Mouse (Mus musculus) liver, embryonic 13.5 days (tissue): ENCODE data around the gene Nabp2. TPM values are rescaled to one million over a fixed set of nuclear protein-coding genes. Genes with fewer than 3 reads are reported as not detected.

ENCODE experiments used
- ATAC-seq: fragments of 200-750 bp; cut with Nextera tagmentation; 2 replicates; pipeline ENCODE4 v1.8.0; 2017; ENCODE audit warnings: low read depth, mild to moderate bottlenecking, moderate number of reproducible peaks, moderate library complexity
- DNase-seq: peaks from one replicate; pipeline ENCODE4 v3.0.0; 2022
- H3K27ac ChIP-seq: fragments of 300-500 bp; sonication (generic); 2 replicates; pipeline ENCODE4 v1.5.1; 2015; ENCODE audit warnings: moderate library complexity, mild to moderate bottlenecking, inconsistent platforms
- H3K27me3 ChIP-seq: fragments of 300-500 bp; sonication (generic); 2 replicates; pipeline ENCODE4 v1.6.1; 2015; ENCODE audit warnings: mild to moderate bottlenecking, inconsistent platforms
- H3K36me3 ChIP-seq: fragments of 300-500 bp; sonication (generic); 2 replicates; pipeline ENCODE4 v1.6.1; 2015; ENCODE audit warnings: mild to moderate bottlenecking, inconsistent platforms
- H3K4me1 ChIP-seq: fragments of 300-500 bp; sonication (generic); replicated peaks from 2 replicates; pipeline ENCODE4 v1.6.1; 2015; ENCODE audit warnings: inconsistent platforms
- H3K4me2 ChIP-seq: fragments of 300-500 bp; sonication (generic); 2 replicates; pipeline ENCODE4 v1.6.1; 2015; ENCODE audit warnings: inconsistent platforms, mild to moderate bottlenecking, moderate library complexity
- H3K4me3 ChIP-seq: fragments of 300-500 bp; sonication (generic); replicated peaks from 2 replicates; pipeline ENCODE4 v1.5.1; 2015; ENCODE audit warnings: mild to moderate bottlenecking, inconsistent platforms
- H3K9ac ChIP-seq: fragments of 300-500 bp; sonication (generic); 2 replicates; pipeline ENCODE4 v1.6.1; 2015; ENCODE audit warnings: mild to moderate bottlenecking, inconsistent platforms
- H3K9me3 ChIP-seq: fragments of 300-500 bp; sonication (generic); replicated peaks from 2 replicates; pipeline ENCODE4 v1.6.1; 2016; ENCODE audit warnings: inconsistent platforms
- WGBS: fragments of 180-500 bp; shearing (Covaris S2); methylation state at CpG from one replicate; pipeline ENCODE4 v1.1.7; 2015; ENCODE audit not compliant: insufficient replicate concordance; 5-methylcytosine and 5-hydroxymethylcytosine counted together
- polyA plus RNA-seq: library from polyadenylated mRNA; unstranded; fragments of >200 nt; fragmentation: Nextera tagmentation; extraction: Ambion mirVana; gene quantifications from 2 replicates; pipeline ENCODE4 v1.2.1, GENCODE M21; 2015

The Nabp2 gene
- polyA plus RNA-seq, 1 experiment from 2014 or later, result 57.3 TPM

GRCm38 (mm10) chr10:128370601-128371000, 40.7 kb downstream of the Nabp2 start:
- Histone ChIP-seq H3K4me2 (no peak overlapping the region), H3K27me3 (no peaks in the 10 kb centered on the region), H3K9me3 (no peaks in the 10 kb centered on the region), H3K4me3 (no peak overlapping the region), H3K9ac (no peak overlapping the region), H3K4me1 (peaks cover 44% of the 10 kb centered on the region), H3K27ac (no peak overlapping the region), H3K36me3 (0 out of 2 replicates have a peak, but pooled peaks cover 3% of the 10 kb centered on the region)
- no peak for ATAC-seq
- no peak for DNase-seq
- 52% methylated on average over 4 of the region's 4 CpGs for WGBS

- H3K27ac ChIP-seq, result no peak overlapping the region
- no peaks in the 10 kb centered on the region for H3K9me3 ChIP-seq
- DNase-seq (no peak), ATAC-seq (no peak)
- no peaks in the 10 kb centered on the region for H3K27me3 ChIP-seq
- H3K4me1 ChIP-seq, result peaks cover 44% of the 10 kb centered on the region
- 72% methylated on average over 6 of the region's 6 CpGs for WGBS
- peaks cover 9% of the 10 kb centered on the region for H3K36me3 ChIP-seq
- H3K9ac ChIP-seq, result 0 out of 2 replicates have a peak overlapping the region, but pooled peaks have one; percentile 86
- H3K4me3 ChIP-seq, result no peak overlapping the region
- peak overlapping the region; percentile 97; the same call in 1 of the 2 replicates for H3K4me2 ChIP-seq
Observed at GRCm38 (mm10) chr10:128370021-128370420, 41.3 kb downstream of the Nabp2 start.

GRCm38 (mm10) chr10:128369599-128369998, 41.7 kb downstream of the Nabp2 start:
- Histone ChIP-seq H3K4me2 (peak overlapping the region; percentile 97), H3K27me3 (no peaks in the 10 kb centered on the region), H3K9me3 (no peaks in the 10 kb centered on the region), H3K9ac (peak overlapping the region; percentile 86), H3K27ac (peak overlapping the region; percentile 95), H3K4me1 (peaks cover 44% of the 10 kb centered on the region), H3K4me3 (peak overlapping the region; percentile 81), H3K36me3 (peaks cover 13% of the 10 kb centered on the region)
- ATAC-seq (no peak), DNase-seq (no peak)
- 73% methylated on average over 6 of the region's 6 CpGs for WGBS

- ATAC-seq, result no peak
- WGBS, result 1% methylated on average over 9 of the region's 9 CpGs
- Histone ChIP-seq H3K27me3 (no peaks in the 10 kb centered on the region), H3K9me3 (no peaks in the 10 kb centered on the region), H3K36me3 (peaks cover 17% of the 10 kb centered on the region), H3K9ac (peak overlapping the region; percentile 86), H3K27ac (peak overlapping the region; percentile 95), H3K4me3 (peak overlapping the region; percentile 81), H3K4me1 (peaks cover 44% of the 10 kb centered on the region), H3K4me2 (peak overlapping the region; percentile 97)
- DNase-seq, result no peak
Observed at GRCm38 (mm10) chr10:128369218-128369543, 42.1 kb downstream of the Nabp2 start.

- under 1% methylated on average over 85 of the region's 87 CpGs for WGBS
- peak within 1 kb of the TSS; percentile 97 for H3K4me2 ChIP-seq
- DNase-seq, result peak; percentile 80
- peaks cover 22% of the 10 kb centered on the region for H3K36me3 ChIP-seq
- H3K27ac ChIP-seq, result peak within 1 kb of the TSS; percentile 95
- peak; percentile 88 for ATAC-seq
- peak within 1 kb of the TSS; percentile 81 for H3K4me3 ChIP-seq
- no peaks in the 10 kb centered on the region for H3K9me3 ChIP-seq
- peaks cover 42% of the 10 kb centered on the region for H3K4me1 ChIP-seq
- peak within 1 kb of the TSS; percentile 86 for H3K9ac ChIP-seq
- no peaks in the 10 kb centered on the region for H3K27me3 ChIP-seq
Observed at GRCm38 (mm10) chr10:128368402-128369217, 42.7 kb downstream of the Nabp2 start, which contains the start of gene Coq10a. Coq10a (minus strand) TSS chr10:128368997.

- Histone ChIP-seq H3K4me3 (peak overlapping the region; percentile 81), H3K36me3 (peaks cover 28% of the 10 kb centered on the region), H3K9me3 (no peaks in the 10 kb centered on the region), H3K4me2 (peak overlapping the region; percentile 97), H3K9ac (peak overlapping the region; percentile 86), H3K27ac (peak overlapping the region; percentile 95), H3K27me3 (no peaks in the 10 kb centered on the region), H3K4me1 (peaks cover 35% of the 10 kb centered on the region)
- WGBS, result 23% methylated on average over 19 of the region's 19 CpGs
- DNase-seq (no peak), ATAC-seq (no peak)
Observed at GRCm38 (mm10) chr10:128367899-128368401, 43.3 kb downstream of the Nabp2 start.

- Histone ChIP-seq H3K4me1 (peaks cover 15% of the 10 kb centered on the region), H3K4me3 (no peak overlapping the region), H3K36me3 (peaks cover 82% of the 10 kb centered on the region), H3K27ac (no peak overlapping the region), H3K9ac (no peak overlapping the region), H3K27me3 (no peaks in the 10 kb centered on the region), H3K9me3 (no peaks in the 10 kb centered on the region), H3K4me2 (no peak overlapping the region)
- WGBS, result 61% methylated on average over 3 of the region's 3 CpGs
- no peak for DNase-seq
- no peak for ATAC-seq
Observed at GRCm38 (mm10) chr10:128362568-128362967, 48.7 kb downstream of the Nabp2 start.

GRCm38 (mm10) chr10:128361836-128362235, 49.5 kb downstream of the Nabp2 start:
- DNase-seq, result no peak
- ATAC-seq, result no peak

GRCm38 (mm10) chr10:128359226-128359625, 52.1 kb downstream of the Nabp2 start:
- no peak overlapping the region for H3K9ac ChIP-seq
- DNase-seq (no peak), ATAC-seq (no peak)
- no peaks in the 10 kb centered on the region for H3K9me3 ChIP-seq
- no peaks in the 10 kb centered on the region for H3K27me3 ChIP-seq
- H3K4me1 ChIP-seq, result no peaks in the 10 kb centered on the region
- H3K36me3 ChIP-seq, result peaks cover 98% of the 10 kb centered on the region
- no peak overlapping the region for H3K27ac ChIP-seq
- H3K4me2 ChIP-seq, result no peak overlapping the region
- WGBS, result 80% methylated on average over 6 of the region's 6 CpGs
- no peak overlapping the region for H3K4me3 ChIP-seq

More at GRCm38 (mm10) chr10:128361836-128362235, 49.5 kb downstream of the Nabp2 start:
- no peaks in the 10 kb centered on the region for H3K27me3 ChIP-seq
- H3K36me3 ChIP-seq, result peaks cover 89% of the 10 kb centered on the region
- no peak overlapping the region for H3K27ac ChIP-seq
- no peaks in the 10 kb centered on the region for H3K9me3 ChIP-seq
- H3K4me1 ChIP-seq, result peaks cover 9% of the 10 kb centered on the region; the same call in 1 of the 2 replicates
- 77% methylated on average over 6 of the region's 6 CpGs for WGBS
- H3K4me3 ChIP-seq, result no peak overlapping the region
- H3K4me2 ChIP-seq, result no peak overlapping the region
- H3K9ac ChIP-seq, result no peak overlapping the region

GRCm38 (mm10) chr10:128358796-128359195, 52.5 kb downstream of the Nabp2 start:
- no peak overlapping the region for H3K27ac ChIP-seq
- ATAC-seq (no peak), DNase-seq (no peak)
- no peaks in the 10 kb centered on the region for H3K9me3 ChIP-seq
- no peaks in the 10 kb centered on the region for H3K27me3 ChIP-seq
- H3K4me2 ChIP-seq, result no peak overlapping the region
- H3K36me3 ChIP-seq, result peaks cover 99% of the 10 kb centered on the region
- H3K9ac ChIP-seq, result no peak overlapping the region
- 46% methylated on average over 2 of the region's 2 CpGs for WGBS
- H3K4me1 ChIP-seq, result no peaks in the 10 kb centered on the region
- no peak overlapping the region for H3K4me3 ChIP-seq
